Comparison of ENCODE assay signal across 16 mouse cellular contexts in genomic region chr13:44626806-44627205, GRCm38 (mm10).
A peak's percentile ranks its signal among the peaks of the same experiment; 100 is the strongest.
DNase-seq lines count a peak whose midpoint lies in the region; ATAC-seq and TF ChIP-seq lines count a peak whose summit lies in the region.
"Had no signal": no experiment of that assay in that cellular context is flagged by ENCODE, and none has a peak within 500 bp of the region (broad histone marks: within the 10 kb centered on the region; RNA-seq: fewer than 3 reads in every experiment).

No protein-coding gene starts in this region.

- H3K4me2 ChIP-seq in heart, embryonic 11.5 days: no peak overlapping the region
- H3K4me2 ChIP-seq in heart, postnatal 0 days (ENCODE audit: low read depth, low read length): no peak overlapping the region
- no peak overlapping the region for H3K4me2 ChIP-seq in hindbrain, embryonic 16.5 days (ENCODE audit: low read length)
- H3K4me2 ChIP-seq: embryonic facial prominence, embryonic 15.5 days; hindbrain, embryonic 15.5 days had no signal

- H3K4me3 ChIP-seq in heart, embryonic 11.5 days (ENCODE audit: low read depth, low read length): no peak overlapping the region
- no peak overlapping the region for H3K4me3 ChIP-seq in heart, postnatal 0 days (ENCODE audit: low read depth, low read length)
- no peak overlapping the region for H3K4me3 ChIP-seq in hindbrain, embryonic 16.5 days (ENCODE audit: low read length)
- H3K4me3 ChIP-seq: embryonic facial prominence, embryonic 15.5 days; hindbrain, embryonic 15.5 days had no signal

- no peak overlapping the region for H3K9ac ChIP-seq in heart, embryonic 11.5 days (ENCODE audit: low read depth, low read length)
- no peak overlapping the region for H3K9ac ChIP-seq in heart, postnatal 0 days (replicated peaks; ENCODE audit: low read depth, low read length)
- no peak overlapping the region for H3K9ac ChIP-seq in hindbrain, embryonic 16.5 days (ENCODE audit: low read depth, low read length)
- H3K9ac ChIP-seq: embryonic facial prominence, embryonic 15.5 days; hindbrain, embryonic 15.5 days had no signal

- no peak for DNase-seq in heart, adult 8-10 months (ENCODE audit: low spot score)
- peak; percentile 48 for DNase-seq in adrenal gland, postnatal 10 days
- peak; percentile 66 for DNase-seq in heart, postnatal 0 days (ENCODE audit: low spot score)
- peak; percentile 22 for DNase-seq in lung, postnatal 10 days
- no peak for DNase-seq in gastrocnemius, postnatal 14 days
- DNase-seq in spleen, postnatal 14 days (ENCODE audit: low spot score in 2 of 2): no peak
- DNase-seq: gastrocnemius, postnatal 25 days; left cerebral cortex, postnatal 4 days; midbrain, embryonic 14.5 days; right cerebral cortex, adult 18-20 months had no signal

- H3K36me3 ChIP-seq in heart, embryonic 11.5 days (ENCODE audit: control insufficient read depth, insufficient read depth, low read length): no peaks in the 10 kb centered on the region
- H3K36me3 ChIP-seq in heart, postnatal 0 days (replicated peaks; ENCODE audit: control insufficient read depth, insufficient read depth, low read length): no peaks in the 10 kb centered on the region
- H3K36me3 ChIP-seq in hindbrain, embryonic 16.5 days (ENCODE audit: control insufficient read depth, insufficient read depth, low read length): no peaks in the 10 kb centered on the region
- H3K36me3 ChIP-seq: embryonic facial prominence, embryonic 15.5 days; hindbrain, embryonic 15.5 days had no signal

- 0 out of 2 replicates have a peak overlapping the region, but pooled peaks have one; percentile 24 for H3K27ac ChIP-seq in heart, embryonic 11.5 days (ENCODE audit: low read depth, low read length)
- peak overlapping the region; percentile 53 for H3K27ac ChIP-seq in heart, postnatal 0 days (ENCODE audit: low read depth)
- H3K27ac ChIP-seq in hindbrain, embryonic 16.5 days (ENCODE audit: low read depth, low read length): no peak overlapping the region
- H3K27ac ChIP-seq: embryonic facial prominence, embryonic 15.5 days; hindbrain, embryonic 15.5 days had no signal

- WGBS in heart, embryonic 11.5 days (ENCODE audit: insufficient replicate concordance): 22% methylated on average over 11 of the region's 11 CpGs
- 12% methylated on average over 11 of the region's 11 CpGs for WGBS in heart, postnatal 0 days
- 46% methylated on average over 11 of the region's 11 CpGs for WGBS in hindbrain, embryonic 16.5 days

- TF ChIP-seq EP300 in heart, postnatal 0 days (IDR thresholded peaks at IDR 0.05; ENCODE audit: low read depth): 0 out of 2 replicates have a peak, but pooled peaks have one; percentile 29

- no peak for TF ChIP-seq CTCF in heart, postnatal 0 days (IDR thresholded peaks at IDR 0.05; ENCODE audit: low read depth)

- peaks cover 40% of the 10 kb centered on the region for H3K4me1 ChIP-seq in heart, embryonic 11.5 days (ENCODE audit: control insufficient read depth, insufficient read depth, low read length)
- H3K4me1 ChIP-seq in heart, postnatal 0 days (ENCODE audit: control insufficient read depth, insufficient read depth): peaks cover 34% of the 10 kb centered on the region
- H3K4me1 ChIP-seq in hindbrain, embryonic 16.5 days (ENCODE audit: control insufficient read depth, insufficient read depth, low read depth, low read length): peaks cover 6% of the 10 kb centered on the region

- intact Hi-C loops in gastrocnemius, postnatal 14 days (cut with DNase I; ENCODE audit: low total_unique reads): no loop called here

- no peaks in the 10 kb centered on the region for H3K27me3 ChIP-seq in heart, embryonic 11.5 days (ENCODE audit: control insufficient read depth, insufficient read depth, low read length)
- no peaks in the 10 kb centered on the region for H3K27me3 ChIP-seq in heart, postnatal 0 days (ENCODE audit: control insufficient read depth, insufficient read depth, low read length)
- H3K27me3 ChIP-seq in hindbrain, embryonic 16.5 days (replicated peaks; ENCODE audit: control insufficient read depth, insufficient read depth, low read length): no peaks in the 10 kb centered on the region
- H3K27me3 ChIP-seq: embryonic facial prominence, embryonic 15.5 days; hindbrain, embryonic 15.5 days had no signal

- no peak for ATAC-seq in heart, embryonic 11.5 days (replicated peaks; ENCODE audit: insufficient number of reproducible peaks, low FRiP score, low TSS enrichment)
- ATAC-seq in heart, postnatal 0 days (ENCODE audit: insufficient read depth, low read depth): 0 out of 2 replicates have a peak, but pooled peaks have one; percentile 19
- ATAC-seq in hindbrain, embryonic 16.5 days: no peak
- ATAC-seq: activated CD4-positive, CD25-positive, alpha-beta regulatory T cell, adult 4 months; forebrain, embryonic 16.5 days had no signal

- no peaks in the 10 kb centered on the region for H3K9me3 ChIP-seq in heart, embryonic 11.5 days (replicated peaks; ENCODE audit: control insufficient read depth, low read length)
- H3K9me3 ChIP-seq in heart, postnatal 0 days (replicated peaks; ENCODE audit: control insufficient read depth, low read length): no peaks in the 10 kb centered on the region
- H3K9me3 ChIP-seq in hindbrain, embryonic 16.5 days (ENCODE audit: control insufficient read depth, low read length): no peaks in the 10 kb centered on the region
- H3K9me3 ChIP-seq: embryonic facial prominence, embryonic 15.5 days; hindbrain, embryonic 15.5 days had no signal

Comparison
In these comparisons a context has a peak if more than half of its experiments do, and no peak if none do; other contexts are left out.
1. DNase-seq: peak in adrenal gland, postnatal 10 days (single experiment), heart, postnatal 0 days (single experiment) and lung, postnatal 10 days (single experiment); none in heart, adult 8-10 months (single experiment), gastrocnemius, postnatal 14 days (single experiment) and spleen, postnatal 14 days (0 of 2).